Mouse (Mus musculus) activated CD4-positive, CD25-positive, alpha-beta regulatory T cell, adult 4 months (primary cell): ENCODE measurements around the gene Aff2. TPM values are rescaled to one million over a fixed set of nuclear protein-coding genes. Genes with fewer than 3 reads are reported as not detected.

Source experiments
- ATAC-seq: one replicate; pipeline ENCODE4 v1.8.0; 2017
- polyA plus RNA-seq, 2 experiments: library from polyadenylated mRNA; unstranded; fragments of 100-300 nt; shearing (Covaris generic); gene quantifications; one replicate each; pipeline ENCODE4 v1.2.1; 2017

Aff2 gene
- polyA plus RNA-seq, 2 experiments from 2014 or later = 0.57 TPM; not detected in 1

- no peak for ATAC-seq
Measured at GRCm38 (mm10) chrX:69744962-69745597, 385.0 kb downstream of the Aff2 start.

- no peak for ATAC-seq
Measured at GRCm38 (mm10) chrX:69801890-69802439, 441.9 kb downstream of the Aff2 start.

GRCm38 (mm10) chrX:69802481-69802880 lies 442.4 kb downstream of the Aff2 start:
- no peak for ATAC-seq

- no peak for ATAC-seq
Measured at GRCm38 (mm10) chrX:69811798-69812197, 451.7 kb downstream of the Aff2 start.

- ATAC-seq = no peak
Measured at GRCm38 (mm10) chrX:69815054-69815453, 455.0 kb downstream of the Aff2 start.

GRCm38 (mm10) chrX:69817679-69818078 lies 457.6 kb downstream of the Aff2 start:
- ATAC-seq = no peak

DNA sequence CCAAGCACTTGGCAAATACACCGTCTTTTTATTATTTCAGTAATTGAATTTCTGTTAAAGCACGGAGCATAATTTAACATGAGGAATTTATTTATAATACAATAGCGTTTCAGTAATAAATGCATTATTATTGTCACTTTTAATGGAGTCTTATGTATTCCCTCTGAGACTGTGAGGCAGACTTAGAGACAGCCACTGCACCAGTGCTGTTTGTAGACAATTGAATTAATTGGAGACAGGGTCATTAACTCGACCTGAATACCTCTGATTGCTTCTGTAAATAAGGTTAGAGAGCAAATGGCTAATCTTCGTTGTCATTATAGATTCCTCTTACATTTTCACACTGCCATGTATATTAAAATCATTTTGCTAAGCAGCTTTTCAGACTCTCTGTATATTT lies 458.1 kb downstream of the Aff2 start:
- ATAC-seq = no peak

GRCm38 (mm10) chrX:69867601-69868000 lies 507.5 kb downstream of the Aff2 start:
- no peak for ATAC-seq

GRCm38 (mm10) chrX:69891713-69892112 lies 531.6 kb downstream of the Aff2 start:
- no peak for ATAC-seq
